Mouse (Mus musculus) layer of hippocampus, adult 9-10 months (tissue): ENCODE measurements around the gene Hrh3.

Source experiments
- DNase-seq: peaks from one replicate; pipeline ENCODE4 v3.0.0; 2022; ENCODE audit warnings: low spot score

Gene Hrh3

DNA sequence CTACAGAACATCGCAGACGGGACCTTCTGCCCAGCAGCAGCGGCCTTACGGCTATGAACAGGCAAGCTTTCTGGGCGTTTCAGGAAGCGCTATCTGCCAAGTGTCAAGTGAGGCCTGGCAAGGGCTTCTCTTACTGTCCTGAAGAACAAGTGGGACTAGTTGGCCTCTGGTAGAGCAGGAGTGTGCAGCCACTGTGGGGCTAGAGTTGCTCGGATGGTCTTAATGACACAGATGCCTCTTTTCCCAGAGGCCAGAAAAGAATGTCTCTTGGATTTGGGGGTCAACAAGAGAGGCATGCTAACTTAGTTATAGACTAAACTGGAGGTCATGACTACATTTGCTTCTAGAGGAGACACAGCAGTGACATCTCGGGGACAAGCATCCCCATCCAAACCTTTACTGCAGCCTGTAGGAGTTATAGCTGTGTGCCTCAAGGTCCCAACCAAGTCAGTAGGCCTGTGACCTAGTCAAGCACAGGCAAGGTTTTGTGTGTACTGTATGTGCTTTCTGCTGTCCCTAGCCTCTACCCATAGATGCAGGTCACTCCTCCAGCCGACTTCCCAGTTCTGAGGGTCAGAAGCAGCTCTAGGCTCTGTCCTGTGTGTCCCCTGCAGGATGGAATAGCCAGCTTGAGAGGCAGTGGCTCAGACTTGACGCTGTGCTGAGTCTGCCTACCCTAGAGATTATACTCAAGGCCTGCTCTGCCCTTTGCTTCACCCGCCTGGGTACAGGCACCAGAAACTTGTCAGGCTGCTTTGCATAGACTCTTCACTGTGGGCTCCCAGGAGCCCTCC lies 40.8 kb downstream of the Hrh3 start:
- DNase-seq: no peak

DNA sequence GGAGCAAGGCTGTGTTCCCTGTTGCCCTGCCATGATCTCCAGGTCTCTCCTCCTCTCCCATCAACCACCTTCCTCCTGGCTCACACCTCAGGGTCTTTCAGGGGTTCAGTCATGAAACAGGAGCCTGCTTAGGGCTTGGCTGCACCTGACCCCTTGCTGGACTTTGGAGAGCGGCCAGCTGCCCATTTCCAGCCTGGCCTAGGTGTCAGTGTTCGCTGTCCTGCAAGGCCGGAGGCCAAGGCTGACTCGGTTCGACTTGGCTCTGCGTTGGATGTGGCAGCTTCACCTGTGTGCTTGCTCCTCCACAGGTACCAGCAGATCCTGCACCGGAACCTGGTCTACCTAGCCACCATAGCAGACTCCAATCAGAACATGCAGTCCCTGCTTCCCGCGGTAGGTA lies 51.3 kb downstream of the Hrh3 start:
- DNase-seq: no peak

DNA sequence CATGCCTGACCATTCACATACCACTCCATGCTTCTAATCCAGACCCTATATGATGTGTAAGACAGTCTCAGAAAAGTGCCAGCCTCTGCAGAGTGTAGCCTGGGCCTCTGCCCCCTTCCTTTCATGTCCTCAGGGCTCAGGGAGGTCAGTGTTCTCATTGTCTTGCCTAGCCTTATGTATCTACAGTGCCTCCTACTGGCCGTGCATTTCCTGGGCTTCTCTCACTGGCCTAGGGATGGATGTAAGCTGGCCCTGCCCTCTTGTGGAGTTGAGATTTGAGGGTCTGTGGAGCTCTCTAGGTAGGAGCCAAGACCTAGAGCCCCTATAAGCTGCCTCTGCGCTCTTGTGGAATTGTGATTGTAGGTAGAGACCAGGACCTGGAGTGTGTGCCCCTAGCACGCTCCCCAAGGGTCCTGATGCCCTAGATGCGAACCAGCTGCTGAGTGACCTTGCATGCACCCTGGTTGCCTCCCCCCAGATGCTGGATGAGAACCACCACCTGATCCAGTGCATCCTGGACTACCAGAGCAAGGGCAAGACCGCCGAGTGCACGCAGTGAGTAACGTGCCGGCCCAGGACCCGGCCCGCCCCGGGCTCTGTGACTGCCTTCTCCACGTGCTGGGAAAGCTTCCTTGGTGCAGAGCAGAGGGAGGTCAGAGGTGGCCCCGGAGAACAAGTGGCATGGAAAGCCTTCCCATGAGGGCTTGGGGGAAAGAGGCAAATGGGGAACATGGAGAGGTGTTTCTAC lies 52.1 kb downstream of the Hrh3 start:
- DNase-seq: no peak

DNA sequence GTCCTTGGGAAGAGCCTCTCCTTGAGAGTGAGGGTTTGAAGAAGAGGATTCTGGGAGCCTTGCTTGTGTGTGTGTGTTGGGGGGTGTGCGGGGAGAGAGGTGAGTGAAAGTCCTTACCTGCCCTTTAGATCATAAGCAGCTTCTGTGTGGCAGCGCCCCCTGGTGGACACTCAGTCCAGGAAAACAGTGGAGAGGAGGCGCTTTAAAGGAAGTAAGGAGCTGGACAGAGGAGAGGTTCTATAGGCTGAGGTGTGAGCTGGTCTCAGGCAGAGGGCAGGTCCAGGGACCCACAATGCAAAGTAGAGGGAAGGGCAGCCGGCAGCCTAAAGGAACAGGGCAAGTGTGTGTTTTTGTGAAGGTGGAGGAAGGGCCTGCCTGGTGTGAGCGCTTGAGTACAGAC lies 53.3 kb downstream of the Hrh3 start:
- no peak for DNase-seq
